Mouse (Mus musculus) sigmoid colon, adult 10 weeks (tissue): ENCODE data around the gene Gm6882. TPM values are rescaled to one million over a fixed set of nuclear protein-coding genes. Genes with fewer than 3 reads are reported as not detected.

Experiments
- polyA plus RNA-seq: library from polyadenylated mRNA; stranded (reverse); fragments of 350-450 nt; fragmentation: Illumina TruSeq; extraction: RNeasy Lipid Tissue Mini Kit (QIAGEN cat#74804); gene quantifications from one replicate; pipeline ENCODE4 v1.2.3, GENCODE M21; 2014; ENCODE audit warnings: low read depth, low replicate concordance

Gene Gm6882
- not detected for polyA plus RNA-seq

GRCm38 (mm10) chr7:21432645-21433044 is at the start of gene Gm6882:
Gm6882 (minus strand) TSS chr7:21432745.

Other genes starting within 250 kb of the Gm6882 start
- not detected for gene Gm5157, start 242.3 kb downstream of the Gm6882 start, polyA plus RNA-seq
- not detected for gene Vmn1r124, start 172.1 kb downstream of the Gm6882 start, polyA plus RNA-seq
- not detected for gene Vmn1r125, start 160.6 kb downstream of the Gm6882 start, polyA plus RNA-seq
- not detected for gene Vmn1r126, start 131.3 kb downstream of the Gm6882 start, polyA plus RNA-seq
- gene Vmn1r127, start 112.9 kb downstream of the Gm6882 start, polyA plus RNA-seq, result not detected
- not detected for gene Vmn1r128, start 83.4 kb downstream of the Gm6882 start, polyA plus RNA-seq
- not detected for gene Vmn1r129, start 71.5 kb downstream of the Gm6882 start, polyA plus RNA-seq
- gene Vmn1r130, start 79.0 kb upstream of the Gm6882 start, polyA plus RNA-seq, result not detected
- not detected for gene Vmn1r131, start 113.3 kb upstream of the Gm6882 start, polyA plus RNA-seq
- gene Vmn1r132, start 181.3 kb upstream of the Gm6882 start, polyA plus RNA-seq, result not detected